Mouse (Mus musculus): Measurements from ENCODE around the gene Klhl12. TPM values are rescaled to one million over a fixed set of nuclear protein-coding genes. Genes with fewer than 3 reads are reported as not detected.

Klhl12 gene
- 32.1 and 32.3 TPM in 2 replicates for polyA plus RNA-seq (2015; fragmentation: Nextera tagmentation; extraction: Ambion mirVana)

GRCm38 (mm10) chr1:134454904-134455824 lies at the start of gene Klhl12:
Gene Klhl12, plus strand, starts transcription at chr1:134455531.
- H3K4me1 ChIP-seq (replicated peaks), result peaks cover 21% of the 10 kb centered on the region
- H3K27ac ChIP-seq, result peak within 1 kb of the TSS; percentile 75
- peak within 1 kb of the TSS; percentile 95 for H3K4me3 ChIP-seq (replicated peaks)
- ATAC-seq, result peak; percentile 95
- WGBS, result 2% methylated on average over 61 of the region's 61 CpGs
- H3K9me3 ChIP-seq, result no peaks in the 10 kb centered on the region
- peak within 1 kb of the TSS; percentile 63 for H3K4me2 ChIP-seq (replicated peaks)
- H3K9ac ChIP-seq (replicated peaks), result peak within 1 kb of the TSS; percentile 88
- 0 out of 2 replicates have a peak, but pooled peaks cover 4% of the 10 kb centered on the region for H3K27me3 ChIP-seq
- peaks cover 18% of the 10 kb centered on the region for H3K36me3 ChIP-seq

DNA sequence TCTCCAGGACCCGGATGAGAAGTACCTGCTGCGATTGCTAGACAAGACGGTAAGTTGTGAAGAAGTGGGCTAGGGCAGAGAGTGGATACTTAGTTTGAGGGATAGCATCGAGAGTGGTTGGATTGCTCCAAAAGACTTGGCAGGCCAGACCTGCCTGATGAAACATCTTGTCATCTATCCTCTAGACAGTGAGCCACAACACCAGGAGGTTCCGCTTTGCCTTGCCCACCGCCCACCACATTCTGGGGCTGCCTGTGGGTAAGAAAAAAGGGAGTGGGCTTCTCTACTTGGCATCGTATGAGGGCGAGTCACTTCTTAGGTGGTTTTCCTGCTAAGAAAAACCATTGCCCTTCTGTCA lies 48.9 kb upstream of the Klhl12 start:
- peak overlapping the region; percentile 69 for H3K9ac ChIP-seq (replicated peaks)
- H3K4me2 ChIP-seq (replicated peaks), result peak overlapping the region; percentile 81
- no peaks in the 10 kb centered on the region for H3K27me3 ChIP-seq
- 38% methylated on average over 8 of the region's 8 CpGs for WGBS
- ATAC-seq, result peak; percentile 63
- H3K27ac ChIP-seq, result no peak overlapping the region
- peaks cover 9% of the 10 kb centered on the region for H3K4me1 ChIP-seq (replicated peaks)
- H3K36me3 ChIP-seq, result peaks cover 32% of the 10 kb centered on the region
- no peaks in the 10 kb centered on the region for H3K9me3 ChIP-seq
- peak overlapping the region; percentile 69 for H3K4me3 ChIP-seq (replicated peaks)

DNA sequence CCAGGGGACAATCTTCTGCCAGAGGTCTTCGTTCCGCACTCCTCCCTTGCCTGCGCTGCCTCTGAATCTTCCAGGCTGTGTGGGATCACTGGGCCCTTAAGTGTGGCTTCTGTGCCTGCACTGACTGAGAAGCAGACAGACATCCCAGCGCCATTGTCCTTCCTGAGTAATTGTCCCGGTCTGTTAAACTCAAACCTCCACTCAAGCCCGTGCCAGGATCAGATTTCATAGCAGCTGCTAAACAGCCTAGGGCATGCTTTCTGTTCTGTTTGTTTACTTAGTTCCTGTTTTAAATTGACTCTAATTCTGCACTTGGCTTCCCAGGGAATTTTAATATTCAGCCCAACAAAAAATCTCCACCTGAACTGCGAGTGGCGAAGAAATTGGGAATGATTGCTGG lies 47.3 kb upstream of the Klhl12 start:
- no peak overlapping the region for H3K4me3 ChIP-seq (replicated peaks)
- no peak overlapping the region for H3K4me2 ChIP-seq (replicated peaks)
- ATAC-seq, result no peak
- H3K27me3 ChIP-seq, result no peaks in the 10 kb centered on the region
- 73% methylated on average over 8 of the region's 8 CpGs for WGBS
- H3K36me3 ChIP-seq, result peaks cover 32% of the 10 kb centered on the region
- H3K27ac ChIP-seq, result no peak overlapping the region
- H3K9ac ChIP-seq (replicated peaks), result 0 out of 2 replicates have a peak overlapping the region, but pooled peaks have one; percentile 19
- H3K9me3 ChIP-seq, result no peaks in the 10 kb centered on the region
- peaks cover 9% of the 10 kb centered on the region for H3K4me1 ChIP-seq (replicated peaks)

DNA sequence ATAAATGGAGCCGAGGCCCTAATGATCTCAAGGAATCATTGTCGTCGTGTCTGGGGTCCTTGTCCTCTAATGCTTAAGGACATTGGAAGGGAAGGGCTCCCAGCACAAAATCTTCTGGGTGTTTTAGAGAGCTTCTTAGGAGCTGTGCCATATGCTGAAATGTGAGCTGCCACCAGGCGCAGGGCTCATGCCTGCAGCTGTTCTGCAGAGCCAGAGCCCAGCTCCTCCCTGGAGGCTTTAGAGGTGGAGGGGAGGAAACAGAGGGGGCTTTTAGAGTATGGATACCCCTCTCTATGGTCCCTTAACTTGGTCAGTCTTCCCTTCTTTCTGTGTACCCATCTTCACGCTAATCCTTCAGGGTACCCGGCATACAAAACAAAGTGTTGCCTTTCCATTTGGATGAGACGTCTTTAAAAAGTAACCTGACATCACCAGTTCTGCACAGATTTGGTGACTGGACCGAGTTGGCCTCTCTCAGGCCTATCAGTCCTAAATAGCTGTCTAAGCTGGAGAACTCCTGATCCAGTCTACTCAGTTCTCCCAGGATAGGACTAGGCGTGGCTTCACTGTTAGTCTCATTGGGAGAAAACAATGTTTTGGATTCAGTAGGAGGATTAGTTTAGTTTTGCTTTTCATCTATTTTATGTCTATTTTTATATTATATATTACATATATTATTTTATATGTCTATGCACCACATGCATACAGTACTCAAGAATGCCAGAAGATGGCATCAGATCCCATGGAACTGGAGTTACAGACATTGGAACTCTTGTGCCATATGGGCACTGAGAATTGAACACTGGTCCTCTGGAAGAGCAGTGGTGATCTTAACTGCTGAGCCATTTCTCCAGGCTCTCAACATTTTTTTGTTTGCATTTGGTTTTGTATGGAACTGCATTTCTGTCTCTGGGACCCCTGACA lies 43.4 kb upstream of the Klhl12 start:
- H3K9ac ChIP-seq (replicated peaks), result no peak overlapping the region
- no peak overlapping the region for H3K4me3 ChIP-seq (replicated peaks)

DNA sequence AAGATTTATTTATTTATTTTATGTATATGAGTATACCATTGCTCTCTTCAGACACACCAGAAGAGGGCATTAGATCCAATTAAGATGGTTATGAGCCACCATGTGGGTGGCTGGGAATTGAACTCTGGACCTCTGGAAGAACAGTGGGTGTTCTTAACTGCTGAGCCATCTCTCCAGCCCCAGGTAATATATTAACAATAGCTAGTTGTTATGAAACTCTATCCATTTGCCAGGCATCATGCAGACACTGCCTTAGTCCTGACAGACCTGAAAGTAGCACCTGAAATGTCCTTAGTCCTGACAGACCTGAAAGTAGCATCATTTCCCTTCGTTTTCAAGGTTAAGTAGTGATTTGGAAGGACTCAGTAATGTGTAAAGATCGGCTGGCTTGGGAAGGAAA lies 41.3 kb upstream of the Klhl12 start:
- peaks cover 36% of the 10 kb centered on the region for H3K4me1 ChIP-seq (replicated peaks)
- WGBS, result 57% methylated on average over 2 of the region's 2 CpGs
- peak overlapping the region; percentile 61; the same call in 1 of the 2 replicates for H3K4me2 ChIP-seq (replicated peaks)
- H3K27ac ChIP-seq, result no peak overlapping the region
- H3K27me3 ChIP-seq, result no peaks in the 10 kb centered on the region
- H3K9ac ChIP-seq (replicated peaks), result no peak overlapping the region
- H3K9me3 ChIP-seq, result no peaks in the 10 kb centered on the region
- H3K36me3 ChIP-seq, result peaks cover 21% of the 10 kb centered on the region
- H3K4me3 ChIP-seq (replicated peaks), result no peak overlapping the region
- no peak for ATAC-seq

More for the DNA sequence above, 43.4 kb upstream of the Klhl12 start:
- no peaks in the 10 kb centered on the region for H3K27me3 ChIP-seq
- 94% methylated on average over 9 of the region's 9 CpGs for WGBS
- H3K9me3 ChIP-seq, result no peaks in the 10 kb centered on the region
- H3K4me2 ChIP-seq (replicated peaks), result no peak overlapping the region
- peaks cover 32% of the 10 kb centered on the region for H3K36me3 ChIP-seq
- peaks cover 19% of the 10 kb centered on the region for H3K4me1 ChIP-seq (replicated peaks)
- ATAC-seq, result no peak
- no peak overlapping the region for H3K27ac ChIP-seq

GRCm38 (mm10) chr1:134414501-134415167 lies 40.7 kb upstream of the Klhl12 start:
- Histone ChIP-seq H3K36me3 (peaks cover 15% of the 10 kb centered on the region), H3K4me1 (replicated peaks) (peaks cover 38% of the 10 kb centered on the region), H3K9me3 (no peaks in the 10 kb centered on the region), H3K4me2 (replicated peaks) (peak overlapping the region; percentile 61), H3K27me3 (no peaks in the 10 kb centered on the region), H3K27ac (peak overlapping the region; percentile 85), H3K9ac (replicated peaks) (peak overlapping the region; percentile 58), H3K4me3 (replicated peaks) (peak overlapping the region; percentile 91)
- peak; percentile 32 for ATAC-seq
- 15% methylated on average over 11 of the region's 11 CpGs for WGBS

DNA sequence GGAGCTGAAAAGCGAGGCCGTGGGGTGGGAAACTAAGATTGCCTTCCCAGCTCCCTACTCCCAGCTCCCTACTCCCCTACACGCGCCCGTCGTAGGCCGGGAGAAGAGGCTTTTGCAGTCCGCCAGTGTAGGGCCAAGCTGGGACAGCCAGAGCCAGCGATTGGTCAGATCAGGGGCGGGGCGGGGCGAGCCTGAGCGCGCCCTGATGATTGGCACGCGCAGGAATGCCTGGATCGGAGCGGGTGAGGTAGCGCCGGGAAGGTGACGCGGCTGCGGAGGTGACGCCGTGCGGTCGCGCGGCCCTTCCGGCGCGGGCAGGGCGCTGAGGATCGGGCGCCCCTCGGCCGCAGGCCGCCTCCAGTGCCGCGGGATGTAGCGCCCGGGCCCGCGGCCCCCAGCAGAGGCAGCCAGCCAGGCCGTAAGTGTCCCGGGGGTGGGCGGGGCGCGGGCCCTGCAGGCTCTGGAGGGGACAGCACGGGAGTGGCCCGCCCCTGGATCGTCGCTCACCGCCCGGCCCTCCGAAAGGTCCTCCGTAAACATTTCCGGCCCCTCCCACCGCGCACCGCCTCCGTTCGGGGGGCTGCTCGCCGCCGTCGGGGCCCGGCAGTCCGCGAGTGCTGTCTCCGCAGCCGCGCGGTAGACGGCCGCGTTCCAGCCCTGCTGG lies 40.0 kb upstream of the Klhl12 start, which contains the start of gene Adipor1:
Adipor1 (plus strand) TSS at position 211 of the 664 bp plus-strand sequence.
- Histone ChIP-seq H3K27ac (peak within 1 kb of the TSS; percentile 93), H3K4me2 (replicated peaks) (peak within 1 kb of the TSS; percentile 61), H3K27me3 (no peaks in the 10 kb centered on the region), H3K9me3 (no peaks in the 10 kb centered on the region), H3K9ac (replicated peaks) (peak within 1 kb of the TSS; percentile 91), H3K36me3 (peaks cover 10% of the 10 kb centered on the region; the same call in 1 of the 2 replicates), H3K4me3 (replicated peaks) (peak within 1 kb of the TSS; percentile 91), H3K4me1 (replicated peaks) (peaks cover 44% of the 10 kb centered on the region)
- under 1% methylated on average over 63 of the region's 77 CpGs for WGBS
- peak; percentile 100 for ATAC-seq

DNA sequence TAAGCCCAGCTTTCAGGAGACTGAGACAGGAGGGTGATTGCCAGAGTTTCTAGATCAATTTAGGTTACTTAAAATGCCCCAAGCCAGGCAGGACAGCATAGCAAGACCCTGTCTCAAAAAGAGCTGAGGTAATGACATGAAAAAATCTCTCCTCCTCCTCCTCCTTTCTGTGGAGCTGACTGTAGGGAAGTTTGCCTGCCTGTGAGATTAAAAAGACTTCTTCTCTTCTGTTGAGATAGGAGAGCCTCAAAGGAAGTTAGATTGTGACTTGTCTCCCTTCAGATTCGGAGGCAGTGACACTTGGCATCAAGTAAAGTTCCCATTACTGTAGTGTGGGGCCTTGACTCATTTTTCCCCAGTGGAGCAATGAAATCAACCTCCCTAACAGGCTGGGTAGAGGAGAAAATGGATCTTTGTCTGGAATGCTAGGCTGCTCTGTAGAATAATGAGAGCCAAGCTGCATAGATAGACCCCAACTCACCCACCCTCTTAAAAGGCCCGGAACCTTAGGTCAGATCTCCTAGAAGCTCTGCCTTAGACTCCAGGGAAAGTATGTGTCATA lies 36.8 kb upstream of the Klhl12 start:
- no peaks in the 10 kb centered on the region for H3K9me3 ChIP-seq
- peaks cover 50% of the 10 kb centered on the region for H3K4me1 ChIP-seq (replicated peaks)
- ATAC-seq, result no peak
- no peak overlapping the region for H3K4me2 ChIP-seq (replicated peaks)
- H3K36me3 ChIP-seq, result peaks cover 7% of the 10 kb centered on the region
- no peak overlapping the region for H3K4me3 ChIP-seq (replicated peaks)
- H3K9ac ChIP-seq (replicated peaks), result no peak overlapping the region
- WGBS, result 84% methylated on average over 2 of the region's 2 CpGs
- no peaks in the 10 kb centered on the region for H3K27me3 ChIP-seq
- H3K27ac ChIP-seq, result no peak overlapping the region

DNA sequence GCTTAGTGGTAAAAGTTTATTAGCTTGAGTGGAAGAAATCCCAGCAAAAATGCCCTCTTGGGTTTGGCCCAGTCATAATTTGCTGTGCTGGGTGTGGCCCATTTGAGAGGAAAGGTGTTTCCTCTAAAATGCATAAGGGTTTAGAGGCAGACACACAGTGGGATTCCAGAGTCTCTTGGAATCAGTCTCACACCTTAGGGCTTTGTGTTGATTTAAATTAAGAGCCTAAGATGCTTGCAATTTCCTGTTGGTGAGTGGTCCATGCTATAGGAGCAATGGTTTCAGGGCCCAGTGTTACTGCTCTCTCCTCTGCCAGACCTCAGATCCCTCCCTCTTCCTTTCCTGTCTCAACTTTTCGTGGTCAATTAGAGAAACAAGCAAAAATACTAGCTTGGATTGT lies 36.2 kb upstream of the Klhl12 start:
- peaks cover 14% of the 10 kb centered on the region for H3K36me3 ChIP-seq
- no peak overlapping the region for H3K4me2 ChIP-seq (replicated peaks)
- no peak for ATAC-seq
- no peak overlapping the region for H3K9ac ChIP-seq (replicated peaks)
- WGBS, result 79% methylated on average over 1 of the region's 1 CpGs
- H3K4me3 ChIP-seq (replicated peaks), result no peak overlapping the region
- H3K9me3 ChIP-seq, result no peaks in the 10 kb centered on the region
- peaks cover 50% of the 10 kb centered on the region for H3K4me1 ChIP-seq (replicated peaks)
- 0 out of 2 replicates have a peak overlapping the region, but pooled peaks have one; percentile 35 for H3K27ac ChIP-seq
- no peaks in the 10 kb centered on the region for H3K27me3 ChIP-seq

DNA sequence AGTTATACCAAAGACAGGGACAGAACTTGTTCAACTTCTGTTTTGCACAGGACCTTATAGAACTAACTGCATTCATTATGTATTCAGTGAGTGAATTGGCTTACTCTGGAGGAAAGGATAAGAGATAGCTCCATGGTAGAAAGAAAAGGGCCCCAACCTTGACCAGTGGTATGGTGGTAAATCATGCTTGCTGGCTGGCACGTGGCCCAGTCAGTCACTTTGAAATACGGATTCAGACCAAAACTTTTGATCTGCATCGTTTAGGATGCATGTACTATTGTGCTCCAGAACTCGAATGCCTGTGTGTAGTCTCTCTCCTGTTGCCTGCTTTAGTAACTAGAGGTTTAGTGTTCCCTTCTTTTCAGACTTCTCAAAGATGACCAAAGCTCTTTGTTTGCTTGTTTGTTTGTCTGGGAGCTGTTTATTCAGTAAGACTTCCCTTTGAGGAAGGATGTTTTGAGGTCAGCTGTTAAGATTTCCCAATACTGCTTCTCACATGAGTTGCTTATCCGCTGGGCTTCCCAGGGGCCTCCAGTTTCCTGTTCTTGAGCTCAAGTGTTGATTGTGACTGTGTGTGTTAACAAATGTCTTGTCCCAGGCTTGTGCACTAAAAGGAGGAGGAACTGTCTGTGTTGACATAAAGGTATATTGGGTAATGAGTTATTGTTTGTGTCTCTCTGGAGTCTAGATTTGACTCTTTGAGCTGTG lies 35.4 kb upstream of the Klhl12 start:
- Histone ChIP-seq H3K4me2 (replicated peaks) (no peak overlapping the region), H3K4me1 (replicated peaks) (peaks cover 43% of the 10 kb centered on the region), H3K4me3 (replicated peaks) (no peak overlapping the region), H3K27me3 (no peaks in the 10 kb centered on the region), H3K9ac (replicated peaks) (no peak overlapping the region), H3K27ac (peak overlapping the region; percentile 35; the same call in 1 of the 2 replicates), H3K9me3 (no peaks in the 10 kb centered on the region), H3K36me3 (peaks cover 21% of the 10 kb centered on the region)
- 56% methylated on average over 5 of the region's 5 CpGs for WGBS
- ATAC-seq, result no peak

Data from midbrain, embryonic 13.5 days (tissue).